Mouse (Mus musculus): ENCODE measurements at regions not wholly inside any gene's neighbourhood (a gene's known extent, or its start where the extent isn't known, plus 50 kb on each side); places are given as distances from the start of the nearest gene placed in this dataset.

GRCm38 (mm10) chr1:35860779-35861178, 207.4 kb upstream of the Hs6st1 start:
- no peak for DNase-seq (ENCODE audit: low spot score in 2 of 2)

GRCm38 (mm10) chr1:35862196-35862595, 206.0 kb upstream of the Hs6st1 start:
- DNase-seq (ENCODE audit: low spot score in 2 of 2) = no peak

- no peak for DNase-seq (ENCODE audit: low spot score in 2 of 2)
Observed at GRCm38 (mm10) chr1:35862661-35863060, 205.5 kb upstream of the Hs6st1 start.

- DNase-seq (ENCODE audit: low spot score in 2 of 2) = no peak
Observed at GRCm38 (mm10) chr1:35864246-35864645, 204.0 kb upstream of the Hs6st1 start.

DNA sequence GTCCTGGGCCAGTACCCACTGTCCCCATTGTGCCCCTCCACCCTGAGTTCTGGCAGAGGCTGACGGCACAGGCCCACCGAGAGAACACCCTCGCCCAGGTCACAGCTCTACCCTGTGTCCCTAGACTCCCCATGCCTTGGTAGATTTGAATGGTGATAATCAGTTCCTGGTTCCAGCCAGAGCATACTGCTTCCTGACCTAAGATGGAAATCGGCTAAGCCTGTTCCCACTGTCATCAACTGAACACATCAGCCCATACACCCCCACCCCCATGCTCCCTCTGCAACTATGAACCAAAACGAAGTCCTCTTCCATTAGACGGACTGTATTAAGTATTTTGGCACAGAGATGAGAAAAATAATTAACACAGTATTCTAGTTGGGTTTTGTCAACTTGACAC, 202.9 kb upstream of the Hs6st1 start:
- no peak for DNase-seq (ENCODE audit: low spot score in 2 of 2)

DNA sequence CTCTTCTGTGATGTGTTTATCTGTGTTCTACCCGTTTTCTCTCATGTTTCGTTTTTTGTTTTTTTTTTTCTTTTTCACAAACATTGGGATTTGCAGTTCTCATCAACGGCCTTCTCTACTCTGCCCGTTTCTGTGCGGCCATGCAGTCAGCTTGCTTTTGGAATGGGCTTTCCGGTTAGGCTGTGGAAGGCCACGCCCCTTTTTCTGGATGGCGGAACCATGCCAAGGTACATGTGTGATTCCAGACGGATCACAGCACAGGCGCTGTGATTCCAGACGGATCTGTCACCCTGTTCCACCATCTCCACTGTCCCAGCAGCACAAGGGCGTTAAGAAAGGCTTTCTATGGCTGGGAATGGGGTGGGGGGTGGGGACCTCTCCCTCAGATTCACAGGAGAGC, 201.6 kb upstream of the Hs6st1 start:
- no peak for DNase-seq (ENCODE audit: low spot score in 2 of 2)

- peak; percentile 84 to 91 for DNase-seq (ENCODE audit: low spot score in 2 of 2)
Observed at GRCm38 (mm10) chr1:35869381-35870143, 198.6 kb upstream of the Hs6st1 start.

GRCm38 (mm10) chr1:35870144-35870827, 197.9 kb upstream of the Hs6st1 start:
- DNase-seq (ENCODE audit: low spot score in 2 of 2) = no peak

- no peak for DNase-seq (ENCODE audit: low spot score in 2 of 2)
Observed at GRCm38 (mm10) chr1:35873038-35873437, 195.2 kb upstream of the Hs6st1 start.

DNA sequence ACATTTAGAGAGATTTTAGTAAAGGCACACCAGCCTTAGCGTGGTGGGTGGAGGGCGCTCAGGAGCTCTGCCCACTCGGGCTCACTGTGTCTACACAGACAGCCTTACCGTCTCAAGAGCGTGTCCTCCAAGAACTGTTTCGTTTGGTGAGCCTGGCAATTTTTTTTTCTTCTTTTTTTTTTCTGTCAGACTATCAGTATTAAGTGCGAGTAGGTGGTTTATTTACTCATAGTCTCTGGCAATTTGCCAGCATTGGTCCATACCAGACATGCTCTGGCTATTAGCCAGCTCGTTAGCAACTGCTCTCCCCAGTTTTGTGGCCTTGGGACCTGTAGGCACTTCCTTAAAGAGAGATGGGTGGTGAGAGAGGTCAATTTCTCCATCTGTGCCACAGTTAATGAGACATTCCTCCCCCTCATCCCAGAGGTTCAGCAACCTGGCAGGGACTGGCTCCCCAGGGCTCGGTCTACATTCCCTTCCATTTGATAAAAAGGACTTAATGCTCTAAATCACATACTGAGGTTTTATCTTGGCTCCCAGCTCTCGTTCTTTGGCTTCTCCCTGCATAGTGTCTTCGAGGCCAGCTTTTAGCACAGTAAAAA, 192.9 kb upstream of the Hs6st1 start:
- DNase-seq (ENCODE audit: low spot score in 2 of 2) = no peak

- DNase-seq (ENCODE audit: low spot score in 2 of 2) = peak in 1 of 2 experiments; percentile 18
Observed at GRCm38 (mm10) chr1:35878426-35878825, 189.8 kb upstream of the Hs6st1 start.

- peak; percentile 91 to 96 for DNase-seq (ENCODE audit: low spot score in 2 of 2)
Observed at GRCm38 (mm10) chr1:35879388-35880093, 188.7 kb upstream of the Hs6st1 start.

DNA sequence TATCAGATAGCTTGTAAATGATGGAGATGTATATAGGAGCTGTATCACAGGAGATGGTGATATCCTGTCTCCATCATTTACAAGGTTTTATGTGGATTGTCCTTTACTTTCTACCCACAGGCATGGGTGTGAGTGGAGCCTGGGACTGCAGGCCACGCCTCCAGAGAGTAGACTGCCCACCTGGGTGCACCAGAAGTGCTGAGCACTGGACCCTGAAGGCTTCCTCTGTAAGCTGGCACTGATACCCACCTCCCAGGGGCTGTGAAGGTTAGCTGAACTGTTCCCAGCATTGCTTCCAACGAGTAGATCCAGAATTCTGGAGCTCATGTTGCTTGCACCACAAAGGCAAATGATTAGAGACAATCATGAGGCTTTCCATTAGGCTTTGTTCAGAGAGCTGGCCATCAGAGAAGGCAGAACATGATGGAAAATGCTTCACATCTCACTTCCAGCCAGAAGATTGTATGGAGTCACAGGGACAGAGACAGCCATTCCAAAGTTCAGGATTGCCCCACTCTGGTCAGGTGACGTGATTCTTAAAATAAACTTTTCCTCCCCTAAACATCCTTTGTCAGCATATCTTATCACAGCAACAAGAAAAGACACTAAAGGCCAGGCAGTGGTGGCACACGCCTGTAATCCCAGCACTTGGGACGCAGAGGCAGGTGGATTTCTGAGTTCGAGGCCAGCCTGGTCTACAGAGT, 187.5 kb upstream of the Hs6st1 start:
- no peak for DNase-seq (ENCODE audit: low spot score in 2 of 2)

GRCm38 (mm10) chr1:35881521-35881920, 186.7 kb upstream of the Hs6st1 start:
- no peak for DNase-seq (ENCODE audit: low spot score in 2 of 2)

DNA sequence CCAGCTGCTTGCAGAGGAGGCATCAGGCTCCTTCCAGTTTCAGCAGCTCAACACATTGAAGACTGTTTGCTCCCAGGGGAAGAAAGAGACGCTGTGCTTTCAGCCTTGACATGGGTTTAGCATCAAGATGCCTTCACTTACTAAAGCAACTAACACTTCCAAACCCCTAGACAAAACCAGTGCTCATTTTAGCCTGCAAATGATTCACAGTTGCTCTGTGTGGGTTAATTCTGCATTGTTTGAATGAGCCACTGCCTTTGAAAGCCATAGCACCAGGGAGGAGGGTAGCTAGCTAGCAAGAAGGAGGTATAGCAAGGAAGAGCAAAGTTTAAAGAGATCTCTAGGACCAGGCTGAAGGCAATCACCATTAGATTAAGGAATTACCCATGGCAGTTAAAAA, 186.1 kb upstream of the Hs6st1 start:
- DNase-seq (ENCODE audit: low spot score in 2 of 2) = no peak

DNA sequence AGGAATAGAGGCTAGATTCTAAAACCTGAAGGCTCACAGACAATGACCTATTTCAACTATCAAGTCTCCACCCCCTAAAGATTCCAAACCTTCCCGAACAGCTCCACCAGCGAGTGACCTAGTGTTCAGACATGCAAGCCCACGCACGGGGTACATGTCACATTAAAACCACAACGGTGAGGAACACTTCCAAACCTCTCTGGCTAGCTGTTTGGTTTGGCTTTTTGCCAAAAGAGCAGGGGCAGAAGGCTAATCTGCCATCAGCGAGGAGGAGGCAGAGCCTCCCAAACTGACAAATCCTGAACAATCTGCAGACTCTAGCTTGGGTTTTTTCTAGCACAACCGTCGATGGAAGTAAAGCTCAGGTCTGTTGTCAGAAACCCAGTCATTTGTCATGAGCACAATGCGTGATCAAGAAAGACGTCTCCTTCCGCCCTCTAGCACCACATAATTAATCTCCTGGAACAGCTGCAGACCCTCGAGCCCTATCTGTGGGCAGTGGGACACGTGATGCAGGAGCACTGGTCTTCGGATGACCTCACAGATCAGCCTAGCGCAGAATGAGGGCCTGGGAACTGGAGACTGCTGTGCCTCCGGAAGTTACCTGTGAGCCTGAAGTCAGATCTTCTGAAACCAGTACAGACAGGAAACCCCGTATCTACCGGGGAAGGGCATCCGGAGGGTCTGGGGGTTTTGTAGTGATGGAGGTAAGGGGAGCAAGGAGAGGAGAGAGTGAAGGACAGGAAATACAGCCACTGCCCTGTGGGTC, 178.3 kb upstream of the Hs6st1 start:
- no peak for DNase-seq (ENCODE audit: low spot score in 2 of 2)

DNA sequence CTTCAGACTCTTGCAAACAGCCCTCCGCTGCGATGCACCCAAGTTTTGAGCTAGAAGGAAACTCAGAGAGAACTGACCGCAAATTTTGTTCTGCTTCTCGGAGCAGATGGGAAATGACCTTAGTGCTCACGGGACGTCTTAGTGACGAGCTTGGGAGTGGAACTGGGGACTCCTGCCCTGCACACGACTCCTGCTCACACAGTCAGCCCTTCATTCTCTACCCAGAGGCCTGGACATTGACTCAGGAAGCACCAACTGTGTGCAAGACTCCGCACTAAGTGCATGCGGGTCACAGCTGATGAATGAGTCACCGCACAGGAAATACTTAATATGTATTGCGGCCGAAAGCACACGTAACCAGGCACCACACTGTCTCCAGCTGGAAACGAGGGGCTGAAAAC, 177.7 kb upstream of the Hs6st1 start:
- DNase-seq (ENCODE audit: low spot score in 2 of 2) = no peak

DNA sequence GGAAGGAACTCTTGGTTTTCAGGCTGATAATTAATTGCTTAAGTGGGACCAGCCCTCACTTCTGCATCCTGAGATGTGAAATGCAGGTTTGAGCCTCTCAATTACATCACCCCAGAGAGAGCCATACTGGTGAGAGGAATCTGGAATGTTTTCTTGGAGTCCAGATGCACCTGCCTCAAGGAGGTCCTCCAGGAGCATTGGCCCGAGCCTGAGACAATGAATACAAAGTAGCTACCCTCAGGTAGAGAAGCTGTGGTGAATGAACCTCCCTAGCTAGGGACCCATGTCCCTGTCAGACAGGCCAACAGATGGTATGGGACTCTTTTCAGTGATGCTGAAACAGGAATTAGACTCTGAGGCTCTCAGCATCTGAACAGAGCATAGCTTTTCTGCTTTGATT, 168.7 kb upstream of the Hs6st1 start:
- DNase-seq (ENCODE audit: low spot score in 2 of 2) = no peak

- no peak for DNase-seq (ENCODE audit: low spot score in 2 of 2)
Observed at GRCm38 (mm10) chr1:35904001-35904547, 164.1 kb upstream of the Hs6st1 start.

- DNase-seq (ENCODE audit: low spot score in 2 of 2) = no peak
Observed at GRCm38 (mm10) chr1:35913551-35913950, 154.6 kb upstream of the Hs6st1 start.

Measured in layer of hippocampus, adult 18-20 months (tissue).